Mouse (Mus musculus) stomach, embryonic 16.5 days (tissue): ENCODE data around the gene Bmpr1a. TPM values are rescaled to one million over a fixed set of nuclear protein-coding genes. Genes with fewer than 3 reads are reported as not detected.

Experiments
- ATAC-seq: fragments of 200-750 bp; cut with Nextera tagmentation; 2 replicates; pipeline ENCODE4 v1.8.0; 2017; ENCODE audit warnings: moderate number of reproducible peaks, moderate TSS enrichment; ENCODE audit not compliant: insufficient read depth, low FRiP score
- H3K27ac ChIP-seq: fragments of 300-500 bp; sonication (generic); 2 replicates; pipeline ENCODE4 v1.5.1; 2014; ENCODE audit warnings: low read length
- H3K27me3 ChIP-seq: fragments of 300-500 bp; sonication (generic); 2 replicates; pipeline ENCODE4 v1.6.1; 2014; ENCODE audit warnings: low read length, control low read depth, mixed read lengths; ENCODE audit not compliant: control insufficient read depth, insufficient read depth
- H3K36me3 ChIP-seq: fragments of 300-500 bp; sonication (generic); 2 replicates; pipeline ENCODE4 v1.6.1; 2014; ENCODE audit warnings: low read length; ENCODE audit not compliant: control insufficient read depth, insufficient read depth
- H3K4me1 ChIP-seq: fragments of 300-500 bp; sonication (generic); 2 replicates; pipeline ENCODE4 v1.6.1; 2014; ENCODE audit warnings: low read length, control low read depth, mixed read lengths; ENCODE audit not compliant: control insufficient read depth, insufficient read depth
- H3K4me2 ChIP-seq: fragments of 300-500 bp; sonication (generic); 2 replicates; pipeline ENCODE4 v1.6.1; 2014; ENCODE audit warnings: low read depth, low read length, mixed read lengths
- H3K4me3 ChIP-seq: fragments of 300-500 bp; sonication (generic); replicated peaks from 2 replicates; pipeline ENCODE4 v1.5.1; 2014; ENCODE audit warnings: mild to moderate bottlenecking, low read length
- H3K9ac ChIP-seq: fragments of 300-500 bp; sonication (generic); 2 replicates; pipeline ENCODE4 v1.6.1; 2014; ENCODE audit warnings: low read length
- H3K9me3 ChIP-seq: fragments of 300-500 bp; sonication (generic); replicated peaks from 2 replicates; pipeline ENCODE4 v1.6.1; 2016; ENCODE audit warnings: low read length, control low read depth; ENCODE audit not compliant: control insufficient read depth
- WGBS: fragments of 180-500 bp; shearing (Covaris S2); extraction: QIAGEN DNeasy Blood & Tissue Kit; methylation state at CpG from one replicate; pipeline ENCODE4 v1.1.7; 2014; 5-methylcytosine and 5-hydroxymethylcytosine counted together
- polyA plus RNA-seq: library from polyadenylated mRNA; unstranded; fragments of >200 nt; fragmentation: Nextera tagmentation; extraction: Ambion mirVana; gene quantifications from 2 replicates; pipeline ENCODE4 v1.2.1, GENCODE M21; 2015

The Bmpr1a gene
- polyA plus RNA-seq, 1 experiment from 2014 or later = 22.9 TPM

GRCm38 (mm10) chr14:34512602-34513001 lies 9.5 kb upstream of the Bmpr1a start:
- Histone ChIP-seq H3K4me2 (no peak overlapping the region), H3K36me3 (no peaks in the 10 kb centered on the region), H3K9me3 (no peaks in the 10 kb centered on the region), H3K9ac (no peak overlapping the region), H3K27me3 (no peaks in the 10 kb centered on the region), H3K4me1 (peaks cover 18% of the 10 kb centered on the region), H3K27ac (no peak overlapping the region), H3K4me3 (no peak overlapping the region)
- no peak for ATAC-seq
- WGBS = 58% methylated on average over 4 of the region's 4 CpGs

- Histone ChIP-seq H3K9ac (no peak overlapping the region), H3K4me1 (peaks cover 18% of the 10 kb centered on the region), H3K4me2 (peak overlapping the region; percentile 32), H3K9me3 (no peaks in the 10 kb centered on the region), H3K27me3 (no peaks in the 10 kb centered on the region), H3K36me3 (no peaks in the 10 kb centered on the region), H3K4me3 (no peak overlapping the region), H3K27ac (peak overlapping the region; percentile 68)
- no peak for ATAC-seq
- 40% methylated on average over 11 of the region's 11 CpGs for WGBS
Measured at GRCm38 (mm10) chr14:34511901-34512300, 8.8 kb upstream of the Bmpr1a start.

- WGBS = 19% methylated on average over 7 of the region's 7 CpGs
- H3K9ac ChIP-seq = no peak overlapping the region
- H3K27ac ChIP-seq = no peak overlapping the region; the same call in 1 of the 2 replicates
- no peaks in the 10 kb centered on the region for H3K36me3 ChIP-seq
- peaks cover 24% of the 10 kb centered on the region for H3K4me1 ChIP-seq
- H3K4me3 ChIP-seq = no peak overlapping the region
- H3K4me2 ChIP-seq = no peak overlapping the region
- H3K27me3 ChIP-seq = no peaks in the 10 kb centered on the region
- peak; percentile 56 for ATAC-seq
- no peaks in the 10 kb centered on the region for H3K9me3 ChIP-seq
Measured at GRCm38 (mm10) chr14:34508842-34509439, 5.8 kb upstream of the Bmpr1a start.

GRCm38 (mm10) chr14:34508187-34508840 lies 5.2 kb upstream of the Bmpr1a start:
- Histone ChIP-seq H3K27me3 (no peaks in the 10 kb centered on the region), H3K27ac (peak overlapping the region; percentile 11; the same call in 1 of the 2 replicates), H3K36me3 (no peaks in the 10 kb centered on the region), H3K9ac (no peak overlapping the region), H3K4me2 (no peak overlapping the region), H3K4me3 (no peak overlapping the region), H3K9me3 (no peaks in the 10 kb centered on the region), H3K4me1 (peaks cover 27% of the 10 kb centered on the region)
- WGBS = 32% methylated on average over 4 of the region's 4 CpGs
- ATAC-seq = no peak

- Histone ChIP-seq H3K27me3 (no peaks in the 10 kb centered on the region), H3K4me3 (no peak overlapping the region), H3K9me3 (no peaks in the 10 kb centered on the region), H3K4me2 (no peak overlapping the region), H3K4me1 (peaks cover 20% of the 10 kb centered on the region), H3K27ac (no peak overlapping the region), H3K9ac (0 out of 2 replicates have a peak overlapping the region, but pooled peaks have one; percentile 9), H3K36me3 (no peaks in the 10 kb centered on the region)
- no peak for ATAC-seq
- 70% methylated on average over 7 of the region's 7 CpGs for WGBS
Measured at GRCm38 (mm10) chr14:34505309-34505708, 2.2 kb upstream of the Bmpr1a start.

- no peak for ATAC-seq
- H3K27ac ChIP-seq = peak overlapping the region; percentile 64
Measured at GRCm38 (mm10) chr14:34504377-34504776, 1.2 kb upstream of the Bmpr1a start.

GRCm38 (mm10) chr14:34503759-34504158 lies 618 bp upstream of the Bmpr1a start:
- H3K4me1 ChIP-seq = peaks cover 27% of the 10 kb centered on the region
- H3K9ac ChIP-seq = peak overlapping the region; percentile 43
- H3K9me3 ChIP-seq = no peaks in the 10 kb centered on the region
- no peaks in the 10 kb centered on the region for H3K27me3 ChIP-seq
- peak overlapping the region; percentile 83 for H3K4me2 ChIP-seq
- peak overlapping the region; percentile 64 for H3K27ac ChIP-seq
- H3K4me3 ChIP-seq = peak overlapping the region; percentile 94
- ATAC-seq = no peak
- H3K36me3 ChIP-seq = no peaks in the 10 kb centered on the region
- WGBS = 45% methylated on average over 6 of the region's 6 CpGs

More at GRCm38 (mm10) chr14:34504377-34504776, 1.2 kb upstream of the Bmpr1a start:
- 77% methylated on average over 5 of the region's 5 CpGs for WGBS
- Histone ChIP-seq H3K36me3 (no peaks in the 10 kb centered on the region), H3K9ac (no peak overlapping the region), H3K9me3 (no peaks in the 10 kb centered on the region), H3K4me1 (peaks cover 30% of the 10 kb centered on the region), H3K27me3 (no peaks in the 10 kb centered on the region), H3K4me2 (no peak overlapping the region), H3K4me3 (no peak overlapping the region)

GRCm38 (mm10) chr14:34502475-34503324 lies 441 bp downstream of the Bmpr1a start:
- H3K27me3 ChIP-seq = no peaks in the 10 kb centered on the region
- H3K4me3 ChIP-seq = peak overlapping the region; percentile 94
- H3K4me2 ChIP-seq = peak overlapping the region; percentile 83
- no peaks in the 10 kb centered on the region for H3K36me3 ChIP-seq
- H3K9me3 ChIP-seq = no peaks in the 10 kb centered on the region
- peak overlapping the region; percentile 97 for H3K27ac ChIP-seq
- WGBS = under 1% methylated on average over 83 of the region's 115 CpGs
- H3K4me1 ChIP-seq = peaks cover 25% of the 10 kb centered on the region
- H3K9ac ChIP-seq = peak overlapping the region; percentile 99
- ATAC-seq = peak; percentile 93
